Mouse (Mus musculus) olfactory bulb, adult 2 months (tissue): Measurements from ENCODE around the gene Gpd1.

Experiments used
- CTCF ChIP-seq: fragments of 200-500 bp; IDR thresholded peaks from 2 replicates; pipeline ENCODE4 v1.5.1; 2012; ENCODE audit warnings: low read depth, mild to moderate bottlenecking, low read length, moderate library complexity; ENCODE audit not compliant: insufficient read depth
- POLR2A ChIP-seq: fragments of 200-500 bp; IDR thresholded peaks from 2 replicates; pipeline ENCODE4 v1.6.1; 2012; ENCODE audit warnings: mild to moderate bottlenecking, low read depth, low read length, moderate library complexity; ENCODE audit not compliant: insufficient read depth

DNA sequence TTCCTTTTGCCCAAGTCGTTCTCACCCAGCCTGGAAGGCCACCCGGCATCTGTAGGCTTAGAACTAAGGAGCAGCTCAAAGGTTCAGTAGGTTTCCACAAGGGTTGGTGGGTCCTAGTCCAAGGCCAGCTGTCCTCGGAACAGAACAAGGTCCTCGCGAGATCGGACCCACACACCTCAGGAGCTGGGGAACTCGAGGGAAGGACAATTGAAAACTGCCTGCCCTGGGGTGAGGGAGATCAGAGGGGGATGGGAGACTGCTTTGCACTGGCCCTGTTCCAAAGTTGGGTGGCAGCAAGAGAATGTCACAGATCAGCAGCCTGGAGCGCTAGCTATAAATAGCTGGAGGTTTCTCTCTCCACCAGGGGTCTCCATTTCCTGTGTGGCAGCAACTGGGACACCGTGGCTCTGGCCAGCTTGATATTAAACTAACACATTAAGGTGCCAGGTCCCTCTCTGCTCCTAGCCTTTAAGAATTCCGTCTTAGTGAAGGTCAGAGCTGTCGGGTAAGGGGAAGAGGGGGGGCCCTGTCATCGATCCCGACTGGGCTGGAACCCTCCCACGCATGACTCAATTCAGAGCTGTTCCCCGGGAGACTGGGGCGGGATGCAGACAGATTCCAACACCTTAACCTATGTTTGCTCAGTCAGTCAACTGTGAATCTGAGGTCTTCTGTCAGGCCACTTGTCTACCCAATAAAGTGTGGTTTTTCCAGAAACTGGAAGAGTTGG, 7.1 kb downstream of the Gpd1 start:
- no peak for TF ChIP-seq POLR2A
- peak; percentile 25; the same call in 1 of the 2 replicates for TF ChIP-seq CTCF
